Mouse (Mus musculus) erythroblast, embryonic 14.5 days (primary cell): Measurements from ENCODE around the gene Osgepl1.

Experiments used
- GATA1 ChIP-seq: IDR thresholded peaks from 2 replicates; pipeline ENCODE4 v1.6.1; 2012; ENCODE audit warnings: low read length, inconsistent platforms, mixed read lengths
- TAL1 ChIP-seq: IDR thresholded peaks from 3 replicates; pipeline ENCODE4 v1.6.1; 2012; ENCODE audit warnings: low read length, inconsistent platforms, mixed read lengths

- no peak for TF ChIP-seq GATA1
- TF ChIP-seq TAL1, result no peak
Measured at GRCm38 (mm10) chr1:53296581-53297383, 16.6 kb upstream of the Osgepl1 start, which contains the start of the genes Pms1, Ormdl1 and Gm28778.
